Mouse (Mus musculus): ENCODE measurements around the gene Acp7. TPM values are rescaled to one million over a fixed set of nuclear protein-coding genes. Genes with fewer than 3 reads are reported as not detected.

The Acp7 gene
- total and polyA plus RNA-seq, 2 experiments from 2014 or later, result 0.12 to 0.24 TPM

- TF ChIP-seq CTCF (IDR thresholded peaks at IDR 0.05; ENCODE audit: low read depth), result no peak
- H3K4me2 ChIP-seq (ENCODE audit: low read depth), result no peak overlapping the region
- H3K9me3 ChIP-seq (ENCODE audit: low read length), result no peaks in the 10 kb centered on the region
- DNase-seq, result no peak
- no peak for ATAC-seq
- no peak overlapping the region for H3K9ac ChIP-seq
- no peak overlapping the region for H3K27ac ChIP-seq (ENCODE audit: low read depth, low read length)
- H3K27me3 ChIP-seq (ENCODE audit: insufficient read depth, low read length), result no peaks in the 10 kb centered on the region
- no peak overlapping the region for H3K4me3 ChIP-seq (ENCODE audit: low read depth, low read length)
- no peaks in the 10 kb centered on the region for H3K4me1 ChIP-seq (ENCODE audit: insufficient read depth)
- WGBS, result 87% methylated on average over 9 of the region's 9 CpGs
- H3K36me3 ChIP-seq (ENCODE audit: insufficient read depth), result no peaks in the 10 kb centered on the region
Measured at GRCm38 (mm10) chr7:28577826-28578542, 53.1 kb downstream of the Acp7 start.

- WGBS, result 57% methylated on average over 5 of the region's 5 CpGs
Measured at GRCm38 (mm10) chr7:28576271-28576914, 54.7 kb downstream of the Acp7 start.

GRCm38 (mm10) chr7:28575597-28575996, 55.5 kb downstream of the Acp7 start:
- no peak overlapping the region for H3K27ac ChIP-seq (ENCODE audit: low read depth, low read length)
- H3K27me3 ChIP-seq (ENCODE audit: insufficient read depth, low read length), result no peaks in the 10 kb centered on the region
- no peaks in the 10 kb centered on the region for H3K36me3 ChIP-seq (ENCODE audit: insufficient read depth)
- TF ChIP-seq CTCF (IDR thresholded peaks at IDR 0.05; ENCODE audit: low read depth), result no peak
- DNase-seq (no peak), ATAC-seq (no peak)
- no peak overlapping the region for H3K4me2 ChIP-seq (ENCODE audit: low read depth)
- no peak overlapping the region for H3K4me3 ChIP-seq (ENCODE audit: low read depth, low read length)
- no peak overlapping the region for H3K9ac ChIP-seq
- H3K4me1 ChIP-seq (ENCODE audit: insufficient read depth), result no peaks in the 10 kb centered on the region
- WGBS, result 91% methylated on average over 11 of the region's 11 CpGs
- no peaks in the 10 kb centered on the region for H3K9me3 ChIP-seq (ENCODE audit: low read length)

More at GRCm38 (mm10) chr7:28576271-28576914, 54.7 kb downstream of the Acp7 start:
- Histone ChIP-seq H3K27me3 (ENCODE audit: insufficient read depth, low read length) (no peaks in the 10 kb centered on the region), H3K36me3 (ENCODE audit: insufficient read depth) (no peaks in the 10 kb centered on the region), H3K9ac (no peak overlapping the region), H3K4me2 (ENCODE audit: low read depth) (no peak overlapping the region), H3K4me3 (ENCODE audit: low read depth, low read length) (no peak overlapping the region), H3K9me3 (ENCODE audit: low read length) (no peaks in the 10 kb centered on the region), H3K27ac (ENCODE audit: low read depth, low read length) (no peak overlapping the region; the same call in 1 of the 2 replicates), H3K4me1 (ENCODE audit: insufficient read depth) (no peaks in the 10 kb centered on the region)
- DNase-seq, result peak; percentile 58
- ATAC-seq, result peak; percentile 79
- no peak for TF ChIP-seq CTCF (IDR thresholded peaks at IDR 0.05; ENCODE audit: low read depth)

- no peak for TF ChIP-seq CTCF (IDR thresholded peaks at IDR 0.05; ENCODE audit: low read depth)
- Histone ChIP-seq H3K4me1 (ENCODE audit: insufficient read depth) (no peaks in the 10 kb centered on the region), H3K27me3 (ENCODE audit: insufficient read depth, low read length) (no peaks in the 10 kb centered on the region), H3K36me3 (ENCODE audit: insufficient read depth) (peaks cover 7% of the 10 kb centered on the region; the same call in 1 of the 2 replicates), H3K4me2 (ENCODE audit: low read depth) (no peak overlapping the region), H3K27ac (ENCODE audit: low read depth, low read length) (no peak overlapping the region), H3K4me3 (ENCODE audit: low read depth, low read length) (no peak overlapping the region), H3K9me3 (ENCODE audit: low read length) (no peaks in the 10 kb centered on the region), H3K9ac (no peak overlapping the region)
- 92% methylated on average over 3 of the region's 3 CpGs for WGBS
- DNase-seq, result no peak
- ATAC-seq, result no peak
Measured at GRCm38 (mm10) chr7:28573236-28573635, 57.9 kb downstream of the Acp7 start.

- TF ChIP-seq CTCF (IDR thresholded peaks at IDR 0.05; ENCODE audit: low read depth), result no peak
- Histone ChIP-seq H3K27me3 (ENCODE audit: insufficient read depth, low read length) (no peaks in the 10 kb centered on the region), H3K9ac (no peak overlapping the region), H3K9me3 (ENCODE audit: low read length) (no peaks in the 10 kb centered on the region), H3K4me2 (ENCODE audit: low read depth) (no peak overlapping the region), H3K27ac (ENCODE audit: low read depth, low read length) (no peak overlapping the region), H3K4me1 (ENCODE audit: insufficient read depth) (no peaks in the 10 kb centered on the region), H3K36me3 (ENCODE audit: insufficient read depth) (peaks cover 9% of the 10 kb centered on the region; the same call in 1 of the 2 replicates), H3K4me3 (ENCODE audit: low read depth, low read length) (no peak overlapping the region)
- no peak for ATAC-seq
- DNase-seq, result no peak
- 92% methylated on average over 5 of the region's 5 CpGs for WGBS
Measured at GRCm38 (mm10) chr7:28572689-28573088, 58.4 kb downstream of the Acp7 start.

GRCm38 (mm10) chr7:28570982-28571682, 60.0 kb downstream of the Acp7 start:
- 50% methylated on average over 5 of the region's 5 CpGs for WGBS
- H3K27ac ChIP-seq (ENCODE audit: low read depth, low read length), result no peak overlapping the region
- no peak for ATAC-seq

More at GRCm38 (mm10) chr7:28570982-28571682, 60.0 kb downstream of the Acp7 start:
- no peak overlapping the region for H3K9ac ChIP-seq
- no peaks in the 10 kb centered on the region for H3K4me1 ChIP-seq (ENCODE audit: insufficient read depth)
- no peaks in the 10 kb centered on the region for H3K9me3 ChIP-seq (ENCODE audit: low read length)
- no peaks in the 10 kb centered on the region for H3K27me3 ChIP-seq (ENCODE audit: insufficient read depth, low read length)
- peak; percentile 41 for DNase-seq
- H3K4me2 ChIP-seq (ENCODE audit: low read depth), result no peak overlapping the region
- peaks cover 24% of the 10 kb centered on the region for H3K36me3 ChIP-seq (ENCODE audit: insufficient read depth)
- TF ChIP-seq CTCF (IDR thresholded peaks at IDR 0.05; ENCODE audit: low read depth), result no peak
- no peak overlapping the region for H3K4me3 ChIP-seq (ENCODE audit: low read depth, low read length)

All from forebrain, postnatal 0 days (tissue).